Mouse (Mus musculus) heart, adult 2 months (tissue): ENCODE measurements at regions not wholly inside any gene's neighbourhood (a gene's known extent, or its start where the extent isn't known, plus 50 kb on each side); places are given as distances from the start of the nearest gene placed in this dataset.

ENCODE experiments used
- DNase-seq, 2 experiments: peaks; one replicate each; pipeline ENCODE4 v3.0.0; 2021
- H3K27ac ChIP-seq: fragments of 200-600 bp; 2 replicates; pipeline ENCODE4 v1.8.1; 2022
- H3K27me3 ChIP-seq: fragments of 200-500 bp; 2 replicates; pipeline ENCODE4 v1.6.1; 2012; ENCODE audit warnings: mild to moderate bottlenecking, low read length, inconsistent platforms, mixed read lengths; ENCODE audit not compliant: control insufficient read depth, insufficient read depth
- H3K36me3 ChIP-seq: fragments of 200-500 bp; 2 replicates; pipeline ENCODE4 v1.6.1; 2012; ENCODE audit warnings: low read length, inconsistent platforms; ENCODE audit not compliant: control insufficient read depth, insufficient read depth
- H3K4me1 ChIP-seq: fragments of 200-500 bp; 2 replicates; pipeline ENCODE4 v1.6.1; 2011; ENCODE audit warnings: low read length; ENCODE audit not compliant: control insufficient read depth, insufficient read depth
- H3K4me3 ChIP-seq: fragments of 200-600 bp; 2 replicates; pipeline ENCODE4 v1.8.1; 2022
- H3K79me2 ChIP-seq: fragments of 200-500 bp; replicated peaks from 2 replicates; pipeline ENCODE4 v1.6.1; 2012; ENCODE audit warnings: mild to moderate bottlenecking, inconsistent platforms, low read length, moderate library complexity, mixed read lengths; ENCODE audit not compliant: control insufficient read depth, insufficient read depth
- H3K9ac ChIP-seq: fragments of 200-500 bp; 2 replicates; pipeline ENCODE4 v1.6.1; 2012; ENCODE audit warnings: low read depth, mild to moderate bottlenecking, control low read depth, inconsistent platforms, low read length, mixed read lengths
- CTCF ChIP-seq: fragments of 200-600 bp; IDR thresholded peaks from 2 replicates; pipeline ENCODE4 v1.8.1; 2022; ENCODE audit warnings: antibody characterized with exemption, mild to moderate bottlenecking, moderate library complexity
- EP300 ChIP-seq: fragments of 200-500 bp; IDR thresholded peaks from 2 replicates; pipeline ENCODE4 v1.6.1; 2011; ENCODE audit warnings: low read depth, low read length, control low read depth; ENCODE audit not compliant: insufficient read depth
- POLR2A ChIP-seq: fragments of 200-500 bp; IDR thresholded peaks from 2 replicates; pipeline ENCODE4 v1.6.1; 2011; ENCODE audit warnings: mild to moderate bottlenecking, low read depth, low read length, control low read depth; ENCODE audit not compliant: insufficient read depth
- WGBS: fragments of 180-500 bp; shearing (Covaris S2); methylation state at CpG from one replicate; pipeline ENCODE4 v1.1.7; 2018; 5-methylcytosine and 5-hydroxymethylcytosine counted together
- intact Hi-C: fragments of 180-260 bp; cut with DNase I; formaldehyde crosslinking; loops from one replicate; pipeline ENCODE4 v1.15.1; 2025

DNA sequence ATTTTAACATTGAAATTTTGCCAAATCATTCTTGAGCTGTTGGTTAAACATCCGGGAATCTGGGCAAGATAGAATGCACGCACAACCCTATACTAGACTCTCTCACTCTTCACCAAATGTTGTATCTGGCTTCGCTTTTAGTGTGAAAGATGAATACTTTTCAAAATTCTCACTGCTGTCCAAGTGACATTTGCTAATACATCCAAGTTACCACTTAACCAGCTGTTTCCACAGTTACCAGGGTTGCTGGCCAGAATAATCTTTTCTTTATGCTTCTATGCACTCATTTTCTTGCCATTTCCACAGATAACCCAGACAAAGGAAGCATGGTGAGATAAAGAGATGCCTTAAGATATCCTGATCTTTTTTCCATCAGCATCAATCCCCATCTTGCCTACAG lies 294.9 kb downstream of the Foxa2 start:
- no peaks in the 10 kb centered on the region for H3K79me2 ChIP-seq
- no peaks in the 10 kb centered on the region for H3K4me1 ChIP-seq
- intact Hi-C loops = no loop called here
- no peak overlapping the region for H3K4me3 ChIP-seq
- no peak overlapping the region for H3K9ac ChIP-seq
- no peak for TF ChIP-seq POLR2A
- TF ChIP-seq CTCF = no peak
- TF ChIP-seq EP300 = no peak
- no peaks in the 10 kb centered on the region for H3K36me3 ChIP-seq
- 76% methylated on average over 3 of the region's 3 CpGs for WGBS
- H3K27me3 ChIP-seq = no peaks in the 10 kb centered on the region
- DNase-seq = no peak
- H3K27ac ChIP-seq = no peak overlapping the region

DNA sequence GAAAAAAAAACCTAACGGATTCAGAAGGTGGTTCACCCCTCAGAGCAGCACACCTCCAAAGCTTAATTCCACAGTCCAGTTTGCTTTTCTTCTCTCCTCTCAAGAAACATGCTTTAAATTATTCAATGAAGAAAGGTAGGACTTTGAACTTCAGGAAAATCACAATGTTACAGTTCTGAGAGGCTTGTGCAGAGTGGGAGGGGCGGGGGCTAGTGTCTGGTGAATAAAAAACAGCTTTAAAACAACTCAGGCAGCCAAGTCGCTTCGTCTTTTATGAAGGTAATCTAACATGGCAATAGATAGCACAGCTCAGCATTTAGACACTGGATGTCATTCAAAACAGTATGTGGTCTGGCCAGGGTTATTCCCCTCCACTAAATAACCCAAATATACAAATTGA lies 298.8 kb downstream of the Foxa2 start:
- Histone ChIP-seq H3K4me1 (no peaks in the 10 kb centered on the region), H3K27me3 (no peaks in the 10 kb centered on the region), H3K79me2 (no peaks in the 10 kb centered on the region), H3K4me3 (no peak overlapping the region), H3K36me3 (no peaks in the 10 kb centered on the region), H3K9ac (no peak overlapping the region), H3K27ac (no peak overlapping the region)
- intact Hi-C loops = no loop called here
- no peak for DNase-seq
- 65% methylated on average over 4 of the region's 4 CpGs for WGBS
- TF ChIP-seq POLR2A (no peak), EP300 (no peak), CTCF (no peak)

DNA sequence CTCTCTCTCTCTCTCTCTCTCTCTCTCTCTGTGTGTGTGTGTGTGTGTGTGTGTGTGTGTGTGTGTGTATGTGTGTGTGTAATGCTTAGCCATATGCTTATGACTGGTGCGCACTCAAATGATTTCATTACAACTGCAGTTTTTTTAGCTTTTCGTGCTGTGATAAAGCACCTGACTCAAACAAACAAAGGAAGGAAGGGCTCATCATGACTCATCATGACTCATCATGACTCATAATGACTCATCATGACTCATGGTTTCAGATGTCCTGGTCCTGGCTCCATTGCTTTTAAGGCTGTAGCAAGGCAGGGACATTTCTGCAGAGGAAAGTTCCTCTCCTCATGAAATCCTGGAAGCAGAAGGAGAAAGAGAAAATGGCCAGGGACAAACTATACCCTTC lies 302.9 kb downstream of the Foxa2 start:
- 59% methylated on average over 2 of the region's 2 CpGs for WGBS
- DNase-seq = no peak
- no peak for TF ChIP-seq EP300
- no peak for TF ChIP-seq CTCF
- no peak for TF ChIP-seq POLR2A
- no peaks in the 10 kb centered on the region for H3K79me2 ChIP-seq
- H3K27ac ChIP-seq = no peak overlapping the region
- intact Hi-C loops = no loop called here
- no peak overlapping the region for H3K4me3 ChIP-seq
- no peaks in the 10 kb centered on the region for H3K27me3 ChIP-seq
- no peak overlapping the region for H3K9ac ChIP-seq
- no peaks in the 10 kb centered on the region for H3K4me1 ChIP-seq
- H3K36me3 ChIP-seq = no peaks in the 10 kb centered on the region

DNA sequence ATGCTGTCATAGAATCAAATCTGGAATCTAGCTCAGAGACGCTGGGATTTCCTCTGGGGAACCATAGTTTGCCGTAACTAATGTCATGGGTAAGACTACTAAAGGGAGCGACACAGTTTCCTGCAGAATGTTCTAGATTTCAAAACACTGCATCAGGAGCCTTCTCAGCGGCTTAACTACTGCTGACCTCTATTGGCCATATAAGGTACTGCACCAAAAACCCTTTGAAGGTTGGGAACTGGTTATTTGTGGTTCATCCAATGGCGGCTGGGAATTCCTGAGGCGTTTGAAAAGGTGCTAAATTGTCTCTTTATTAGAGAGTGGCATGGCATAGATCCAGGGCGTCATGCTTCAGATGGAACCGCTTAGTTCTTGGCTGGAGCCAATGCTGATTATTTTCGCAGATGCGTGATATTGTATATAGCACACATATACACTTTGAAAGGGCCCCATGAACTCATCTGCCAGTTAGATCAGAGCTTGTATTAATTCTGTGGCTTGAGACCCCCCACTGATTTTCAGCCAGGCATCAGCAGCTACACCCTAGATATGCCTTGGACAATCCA lies 308.4 kb downstream of the Foxa2 start:
- DNase-seq = no peak
- H3K4me1 ChIP-seq = no peaks in the 10 kb centered on the region
- H3K79me2 ChIP-seq = no peaks in the 10 kb centered on the region
- no peak overlapping the region for H3K4me3 ChIP-seq
- H3K9ac ChIP-seq = no peak overlapping the region
- no peaks in the 10 kb centered on the region for H3K27me3 ChIP-seq
- no peaks in the 10 kb centered on the region for H3K36me3 ChIP-seq
- intact Hi-C loops = loop anchor here (1.0 to 2.0 kb wide), 2 partner anchors 305 to 418 kb away; no protein-coding TSS in a partner anchor
- WGBS = 25% methylated on average over 10 of the region's 10 CpGs
- H3K27ac ChIP-seq = no peak overlapping the region
- TF ChIP-seq CTCF = peak; percentile 89
- TF ChIP-seq POLR2A = no peak

DNA sequence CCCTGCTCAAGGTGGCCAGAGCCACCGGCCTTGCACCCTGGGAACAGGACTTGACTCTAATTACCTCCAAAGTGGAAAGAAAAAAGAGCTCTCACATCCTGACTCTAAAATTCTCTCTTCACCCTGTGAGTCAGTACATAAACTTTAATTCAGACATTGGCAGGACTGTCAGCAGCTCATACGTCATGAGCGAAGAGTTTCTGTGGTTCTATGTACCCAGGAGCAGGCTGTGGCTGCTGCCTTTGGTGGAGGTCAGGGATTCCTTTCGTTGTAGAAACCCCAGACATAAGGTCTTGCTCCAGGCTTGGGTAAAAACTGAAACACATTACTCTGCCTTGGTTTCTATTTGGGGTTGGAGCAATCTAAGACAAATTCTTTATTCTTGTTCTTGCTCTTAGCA lies 319.4 kb downstream of the Foxa2 start:
- H3K36me3 ChIP-seq = no peaks in the 10 kb centered on the region
- no peaks in the 10 kb centered on the region for H3K27me3 ChIP-seq
- no peak overlapping the region for H3K4me3 ChIP-seq
- no peaks in the 10 kb centered on the region for H3K79me2 ChIP-seq
- intact Hi-C loops = no loop called here
- TF ChIP-seq POLR2A = no peak
- TF ChIP-seq CTCF = no peak
- TF ChIP-seq EP300 = no peak
- H3K27ac ChIP-seq = no peak overlapping the region
- H3K9ac ChIP-seq = no peak overlapping the region
- DNase-seq = no peak
- no peaks in the 10 kb centered on the region for H3K4me1 ChIP-seq
- 78% methylated on average over 4 of the region's 4 CpGs for whole genome bisulfite sequencing

DNA sequence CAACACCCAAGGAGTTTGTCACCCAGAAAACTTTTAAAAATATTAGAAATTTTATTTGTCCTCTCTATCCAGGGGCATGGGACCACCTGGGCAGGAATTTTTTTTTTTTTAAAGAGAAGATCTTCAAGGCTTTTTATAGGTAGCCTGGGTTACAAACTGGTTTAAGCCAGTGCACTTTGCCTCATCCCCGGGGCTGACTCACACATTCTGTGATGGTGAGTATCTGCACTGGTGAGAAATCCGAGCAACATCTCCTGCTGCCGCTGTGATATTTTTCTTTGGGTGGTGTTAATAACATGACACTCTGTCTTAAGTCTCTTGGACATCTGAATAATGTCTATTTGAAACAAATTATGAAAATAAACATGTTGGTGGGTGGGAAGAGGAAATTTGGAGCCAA lies 327.8 kb downstream of the Foxa2 start:
- H3K9ac ChIP-seq = no peak overlapping the region
- H3K4me3 ChIP-seq = no peak overlapping the region
- H3K79me2 ChIP-seq = no peaks in the 10 kb centered on the region
- TF ChIP-seq POLR2A (no peak), EP300 (no peak), CTCF (no peak)
- H3K27me3 ChIP-seq = no peaks in the 10 kb centered on the region
- intact Hi-C loops = no loop called here
- WGBS = 75% methylated on average over 3 of the region's 3 CpGs
- H3K36me3 ChIP-seq = no peaks in the 10 kb centered on the region
- H3K4me1 ChIP-seq = no peaks in the 10 kb centered on the region
- H3K27ac ChIP-seq = no peak overlapping the region
- no peak for DNase-seq

DNA sequence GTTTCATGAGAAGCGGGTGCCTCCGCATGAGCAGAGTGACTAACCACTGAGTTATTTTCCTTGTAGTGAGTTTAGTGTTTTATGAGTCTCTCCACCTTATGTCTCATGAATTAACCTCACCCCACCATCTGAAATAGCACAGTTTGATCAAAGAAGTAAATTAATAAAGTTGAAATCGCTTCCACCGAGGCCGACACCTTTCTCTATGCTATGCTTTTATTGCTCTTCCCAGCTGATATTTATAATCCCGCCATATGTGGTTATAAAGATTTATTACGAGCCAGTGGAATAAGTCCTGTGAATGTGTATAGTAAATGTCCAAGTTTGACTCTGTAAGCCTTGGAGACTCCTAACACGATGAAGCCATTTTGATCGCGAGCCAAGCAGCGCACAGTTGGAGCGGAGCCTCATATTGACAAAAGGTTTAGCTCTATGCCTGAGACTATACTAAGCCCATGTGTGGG lies 329.3 kb downstream of the Foxa2 start:
- no peaks in the 10 kb centered on the region for H3K36me3 ChIP-seq
- no peak overlapping the region for H3K27ac ChIP-seq
- TF ChIP-seq EP300 (no peak), POLR2A (no peak), CTCF (no peak)
- no peaks in the 10 kb centered on the region for H3K79me2 ChIP-seq
- H3K4me1 ChIP-seq = no peaks in the 10 kb centered on the region
- H3K4me3 ChIP-seq = no peak overlapping the region
- no peak for DNase-seq
- WGBS = 90% methylated on average over 12 of the region's 12 CpGs
- no peaks in the 10 kb centered on the region for H3K27me3 ChIP-seq
- intact Hi-C loops = no loop called here
- H3K9ac ChIP-seq = no peak overlapping the region
